ENCODE assay signal across 24 mouse cellular contexts in the genomic region with DNA sequence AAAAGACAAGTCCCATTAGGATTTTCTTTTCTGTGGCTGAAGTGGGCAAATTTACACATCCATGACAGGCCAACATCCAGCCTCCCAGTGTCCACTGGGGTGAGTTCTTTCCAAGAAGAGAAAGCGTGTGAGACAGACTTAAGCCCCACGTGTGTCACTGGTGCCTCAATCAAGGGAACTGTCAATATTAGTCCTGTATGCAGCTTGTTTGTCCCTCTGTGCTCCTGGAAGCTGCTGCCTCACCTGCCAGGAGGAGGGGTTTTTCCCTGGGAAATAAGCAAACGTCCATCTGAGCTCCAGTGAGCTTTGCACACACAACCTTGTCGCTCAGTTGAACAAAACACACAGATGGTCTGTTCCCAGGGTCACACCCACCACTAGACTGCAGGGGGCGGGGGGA.
A peak's percentile ranks its signal among the peaks of the same experiment; 100 is the strongest.
DNase-seq lines count a peak whose midpoint lies in the region; ATAC-seq lines count a peak whose summit lies in the region.
"Had no signal": no experiment of that assay in that cellular context is flagged by ENCODE, and none has a peak within 500 bp of the region (broad histone marks: within the 10 kb centered on the region; RNA-seq: fewer than 3 reads in every experiment).

No protein-coding gene starts in this region.

- H3K9ac ChIP-seq in liver, embryonic 15.5 days = no peak overlapping the region
- H3K9ac ChIP-seq in intestine, embryonic 16.5 days (ENCODE audit: low read depth, low read length) = no peak overlapping the region
- H3K9ac ChIP-seq in stomach, embryonic 15.5 days = no peak overlapping the region
- H3K9ac ChIP-seq: forebrain, embryonic 13.5 days; heart, embryonic 13.5 days; hindbrain, embryonic 14.5 days had no signal

- ATAC-seq in liver, embryonic 15.5 days (ENCODE audit: insufficient read depth) = peak; percentile 63
- ATAC-seq in intestine, embryonic 16.5 days = peak; percentile 64
- ATAC-seq in stomach, embryonic 15.5 days (ENCODE audit: insufficient read depth, low FRiP score, low read depth) = peak; percentile 79
- ATAC-seq: activated CD4-positive, CD25-positive, alpha-beta regulatory T cell, adult 4 months; CD4-positive, CD25-positive, alpha-beta regulatory T cell, adult 4 months; forebrain, embryonic 13.5 days; forebrain, embryonic 16.5 days had no signal

- no peak overlapping the region for H3K27ac ChIP-seq in liver, embryonic 15.5 days (replicated peaks)
- H3K27ac ChIP-seq in intestine, embryonic 16.5 days (ENCODE audit: low read length) = no peak overlapping the region
- no peak overlapping the region for H3K27ac ChIP-seq in stomach, embryonic 15.5 days
- H3K27ac ChIP-seq: forebrain, embryonic 10.5 days; forebrain, embryonic 13.5 days; heart, adult 2 months; heart, embryonic 10.5 days; heart, embryonic 13.5 days; hindbrain, embryonic 14.5 days had no signal

- WGBS in liver, embryonic 15.5 days (ENCODE audit: insufficient replicate concordance) = 53% methylated on average over 5 of the region's 5 CpGs
- WGBS in intestine, embryonic 16.5 days = 62% methylated on average over 5 of the region's 5 CpGs
- 52% methylated on average over 5 of the region's 5 CpGs for WGBS in stomach, embryonic 15.5 days

- no peak for DNase-seq in liver
- no peak for DNase-seq in kidney, postnatal 10 days
- DNase-seq in left cerebral cortex, adult 18-20 months (ENCODE audit: low spot score in 2 of 2) = no peak
- DNase-seq: adrenal gland, adult 8-10 months; adrenal gland, postnatal 36 days; cerebellum, adult 18-20 months; cerebellum, adult 9-10 months; cerebellum, postnatal 14 days; gastrocnemius, postnatal 10 days; gastrocnemius, postnatal 36 days; heart, adult 2 months; heart, postnatal 14 days; heart, postnatal 4 days had no signal

- no peak overlapping the region for H3K4me3 ChIP-seq in liver, embryonic 15.5 days (replicated peaks)
- H3K4me3 ChIP-seq in intestine, embryonic 16.5 days (ENCODE audit: low read length) = no peak overlapping the region
- no peak overlapping the region for H3K4me3 ChIP-seq in stomach, embryonic 15.5 days (replicated peaks)
- H3K4me3 ChIP-seq: forebrain, embryonic 10.5 days; forebrain, embryonic 13.5 days; heart, adult 2 months; heart, embryonic 10.5 days; heart, embryonic 13.5 days had no signal

- H3K9me3 ChIP-seq in liver, embryonic 15.5 days (replicated peaks) = no peaks in the 10 kb centered on the region
- H3K9me3 ChIP-seq in intestine, embryonic 16.5 days (ENCODE audit: control insufficient read depth, low read length) = no peaks in the 10 kb centered on the region
- H3K9me3 ChIP-seq in stomach, embryonic 15.5 days = no peaks in the 10 kb centered on the region
- H3K9me3 ChIP-seq: forebrain, embryonic 10.5 days; forebrain, embryonic 13.5 days; heart, embryonic 10.5 days; heart, embryonic 13.5 days had no signal

- H3K27me3 ChIP-seq in liver, embryonic 15.5 days = no peaks in the 10 kb centered on the region
- H3K27me3 ChIP-seq in intestine, embryonic 16.5 days (replicated peaks; ENCODE audit: control insufficient read depth, insufficient read depth, low read length) = no peaks in the 10 kb centered on the region
- no peaks in the 10 kb centered on the region for H3K27me3 ChIP-seq in stomach, embryonic 15.5 days (replicated peaks)
- H3K27me3 ChIP-seq: forebrain, embryonic 13.5 days; heart, embryonic 13.5 days had no signal

- H3K4me2 ChIP-seq in liver, embryonic 15.5 days = no peak overlapping the region
- H3K4me2 ChIP-seq in intestine, embryonic 16.5 days (ENCODE audit: low read depth, low read length) = no peak overlapping the region
- H3K4me2 ChIP-seq in stomach, embryonic 15.5 days = no peak overlapping the region
- H3K4me2 ChIP-seq: forebrain, embryonic 13.5 days; heart, embryonic 13.5 days; hindbrain, embryonic 14.5 days had no signal

- no peaks in the 10 kb centered on the region for H3K36me3 ChIP-seq in liver, embryonic 15.5 days (replicated peaks)
- H3K36me3 ChIP-seq in intestine, embryonic 16.5 days (ENCODE audit: control insufficient read depth, insufficient read depth, low read length) = no peaks in the 10 kb centered on the region
- H3K36me3 ChIP-seq in stomach, embryonic 15.5 days = no peaks in the 10 kb centered on the region
- H3K36me3 ChIP-seq: forebrain, embryonic 10.5 days; heart, embryonic 10.5 days; heart, embryonic 13.5 days had no signal

- no peaks in the 10 kb centered on the region for H3K4me1 ChIP-seq in liver, embryonic 15.5 days (replicated peaks)
- no peaks in the 10 kb centered on the region; the same call in 1 of the 2 replicates for H3K4me1 ChIP-seq in intestine, embryonic 16.5 days (ENCODE audit: control insufficient read depth, insufficient read depth, low read length)
- H3K4me1 ChIP-seq in stomach, embryonic 15.5 days = no peaks in the 10 kb centered on the region; the same call in 1 of the 2 replicates
- H3K4me1 ChIP-seq: forebrain, embryonic 10.5 days; forebrain, embryonic 13.5 days; heart, embryonic 10.5 days had no signal
